Mouse (Mus musculus) midbrain, embryonic 14.5 days (tissue): ENCODE data around the gene Phc2. TPM values are rescaled to one million over a fixed set of nuclear protein-coding genes. Genes with fewer than 3 reads are reported as not detected.

Experiments
- ATAC-seq: fragments of 200-750 bp; cut with Nextera tagmentation; 2 replicates; pipeline ENCODE4 v1.8.0; 2017; ENCODE audit warnings: moderate number of reproducible peaks, moderate library complexity; ENCODE audit not compliant: low FRiP score, low TSS enrichment
- DNase-seq: peaks from one replicate; pipeline ENCODE4 v3.0.0-alpha.2; 2015
- H3K27ac ChIP-seq: fragments of 300-500 bp; sonication (generic); replicated peaks from 2 replicates; pipeline ENCODE4 v1.5.1; 2014; ENCODE audit warnings: mild to moderate bottlenecking, low read depth, low read length, moderate library complexity
- H3K27me3 ChIP-seq: fragments of 300-500 bp; sonication (generic); 2 replicates; pipeline ENCODE4 v1.6.1; 2014; ENCODE audit warnings: low read length, control low read depth, mixed read lengths; ENCODE audit not compliant: control insufficient read depth, insufficient read depth
- H3K36me3 ChIP-seq: fragments of 300-500 bp; sonication (generic); 2 replicates; pipeline ENCODE4 v1.6.1; 2014; ENCODE audit warnings: low read length, control low read depth; ENCODE audit not compliant: control insufficient read depth, insufficient read depth
- H3K4me1 ChIP-seq: fragments of 300-500 bp; sonication (generic); 2 replicates; pipeline ENCODE4 v1.6.1; 2014; ENCODE audit warnings: mild to moderate bottlenecking, antibody characterized with exemption, low read length, control low read depth; ENCODE audit not compliant: control insufficient read depth, insufficient read depth
- H3K4me2 ChIP-seq: fragments of 300-500 bp; sonication (generic); 2 replicates; pipeline ENCODE4 v1.6.1; 2014; ENCODE audit warnings: mild to moderate bottlenecking, low read length, moderate library complexity
- H3K4me3 ChIP-seq: fragments of 300-500 bp; sonication (generic); replicated peaks from 2 replicates; pipeline ENCODE4 v1.5.1; 2014; ENCODE audit warnings: low read depth, low read length
- H3K9ac ChIP-seq: fragments of 300-500 bp; sonication (generic); replicated peaks from 2 replicates; pipeline ENCODE4 v1.6.1; 2014; ENCODE audit warnings: mild to moderate bottlenecking, low read length, moderate library complexity
- H3K9me3 ChIP-seq: fragments of 300-500 bp; sonication (generic); 2 replicates; pipeline ENCODE4 v1.6.1; 2016; ENCODE audit warnings: low read length, control low read depth, mixed read lengths; ENCODE audit not compliant: control insufficient read depth
- WGBS: fragments of 180-500 bp; shearing (Covaris S2); extraction: QIAGEN DNeasy Blood & Tissue Kit; methylation state at CpG from one replicate; pipeline ENCODE4 v1.1.7; 2014; 5-methylcytosine and 5-hydroxymethylcytosine counted together
- polyA plus RNA-seq: library from polyadenylated mRNA; unstranded; fragments of >200 nt; fragmentation: Nextera tagmentation; extraction: Ambion mirVana; gene quantifications from 2 replicates; pipeline ENCODE4 v1.2.1, GENCODE M21; 2014

Gene Phc2
- polyA plus RNA-seq, 1 experiment from 2014 or later = 48.4 TPM

DNA sequence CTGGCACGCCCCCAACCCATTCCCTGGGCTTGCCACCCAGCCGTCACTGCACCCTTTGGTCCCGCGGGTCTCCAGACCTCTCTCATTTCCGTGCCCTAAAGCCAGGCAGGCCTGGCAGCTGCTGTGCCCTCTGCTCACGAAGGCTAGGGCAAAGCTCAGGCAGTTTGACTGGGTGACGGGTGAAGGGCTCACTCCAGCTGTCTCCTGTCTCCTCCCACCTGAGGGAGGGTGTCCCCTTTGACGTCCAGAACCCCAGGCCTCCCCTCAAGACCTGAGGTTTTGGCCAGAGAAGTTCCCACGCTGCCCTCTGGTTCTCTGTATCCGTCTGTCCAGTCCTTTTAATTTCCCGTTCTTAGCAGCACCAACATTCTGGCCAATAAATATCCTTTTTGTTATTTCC is 119.3 kb downstream of the Phc2 start:
- peaks cover 67% of the 10 kb centered on the region for H3K36me3 ChIP-seq
- WGBS = 94% methylated on average over 11 of the region's 11 CpGs

DNA sequence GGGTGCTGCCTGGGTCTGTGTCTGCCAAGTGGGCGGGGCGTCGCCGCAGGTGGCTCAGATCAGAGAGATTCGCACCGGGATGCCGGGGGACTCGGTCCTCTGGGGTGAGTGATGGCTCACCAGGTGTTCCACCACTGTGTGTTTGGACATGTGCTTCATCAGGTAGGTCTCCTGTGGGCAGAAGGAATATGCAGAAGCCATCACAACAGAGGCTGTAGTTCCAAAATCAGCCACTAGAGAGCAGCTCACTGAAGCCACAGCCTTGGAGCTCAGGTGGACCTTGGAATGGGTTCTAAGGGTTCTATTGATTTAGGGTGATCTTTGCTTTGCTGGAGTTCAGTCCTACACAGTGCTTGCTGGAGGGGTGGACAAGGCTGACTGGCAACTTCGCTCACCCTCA is 120.0 kb downstream of the Phc2 start:
- DNase-seq = peak; percentile 70
- no peak for ATAC-seq
- Histone ChIP-seq H3K4me2 (no peak overlapping the region), H3K27me3 (no peaks in the 10 kb centered on the region), H3K9me3 (no peaks in the 10 kb centered on the region), H3K27ac (no peak overlapping the region), H3K4me3 (no peak overlapping the region), H3K4me1 (no peaks in the 10 kb centered on the region), H3K9ac (no peak overlapping the region), H3K36me3 (peaks cover 72% of the 10 kb centered on the region)
- WGBS = 92% methylated on average over 9 of the region's 9 CpGs

More for the DNA sequence above, 119.3 kb downstream of the Phc2 start:
- DNase-seq (no peak), ATAC-seq (no peak)
- no peaks in the 10 kb centered on the region for H3K4me1 ChIP-seq
- H3K4me3 ChIP-seq = no peak overlapping the region
- H3K27me3 ChIP-seq = no peaks in the 10 kb centered on the region
- no peak overlapping the region for H3K9ac ChIP-seq
- no peaks in the 10 kb centered on the region for H3K9me3 ChIP-seq
- no peak overlapping the region for H3K4me2 ChIP-seq
- H3K27ac ChIP-seq = no peak overlapping the region

DNA sequence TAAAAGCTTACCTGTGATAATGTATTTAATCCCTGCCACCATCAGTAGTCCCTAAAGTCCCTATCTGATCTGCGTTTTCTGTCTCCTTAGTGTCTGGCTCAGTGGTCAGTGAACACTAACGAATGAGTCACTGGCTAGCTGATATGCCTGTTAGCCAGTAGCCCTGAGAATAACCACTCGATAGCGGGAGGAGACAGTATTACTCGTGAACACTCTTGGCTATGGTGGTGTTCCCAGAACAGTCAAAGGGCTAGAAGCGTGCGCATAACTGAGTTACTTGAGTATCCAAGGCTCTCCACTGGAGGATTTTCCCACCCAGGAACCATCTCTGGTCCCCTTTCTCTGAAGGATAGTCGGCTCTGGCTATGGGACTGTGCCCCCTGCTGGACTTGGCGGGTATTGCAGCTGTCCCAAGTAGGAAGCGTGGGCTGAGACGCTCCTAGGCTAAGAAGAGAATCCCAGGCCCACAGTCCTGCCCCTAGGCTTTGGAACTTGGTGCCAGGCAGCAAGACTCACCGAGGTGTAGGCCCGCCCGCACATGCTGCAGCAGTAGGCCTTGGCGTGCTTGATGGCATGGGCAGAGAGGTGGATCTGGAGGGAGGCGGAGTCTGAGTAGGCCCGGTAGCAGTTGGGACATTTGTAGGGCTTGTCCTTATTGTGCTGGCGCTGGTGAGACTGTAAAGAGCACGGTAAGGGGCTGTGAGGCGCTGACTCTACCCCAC is 122.2 kb downstream of the Phc2 start:
- H3K36me3 ChIP-seq = peaks cover 93% of the 10 kb centered on the region
- H3K4me1 ChIP-seq = no peaks in the 10 kb centered on the region
- no peaks in the 10 kb centered on the region for H3K27me3 ChIP-seq
- ATAC-seq (peak; percentile 48; the same call in 1 of the 2 replicates), DNase-seq (peak; percentile 89)
- H3K4me2 ChIP-seq = no peak overlapping the region
- H3K9me3 ChIP-seq = no peaks in the 10 kb centered on the region
- H3K27ac ChIP-seq = 0 out of 2 replicates have a peak overlapping the region, but pooled peaks have one; percentile 32
- WGBS = 43% methylated on average over 20 of the region's 20 CpGs
- H3K9ac ChIP-seq = no peak overlapping the region
- H3K4me3 ChIP-seq = no peak overlapping the region

DNA sequence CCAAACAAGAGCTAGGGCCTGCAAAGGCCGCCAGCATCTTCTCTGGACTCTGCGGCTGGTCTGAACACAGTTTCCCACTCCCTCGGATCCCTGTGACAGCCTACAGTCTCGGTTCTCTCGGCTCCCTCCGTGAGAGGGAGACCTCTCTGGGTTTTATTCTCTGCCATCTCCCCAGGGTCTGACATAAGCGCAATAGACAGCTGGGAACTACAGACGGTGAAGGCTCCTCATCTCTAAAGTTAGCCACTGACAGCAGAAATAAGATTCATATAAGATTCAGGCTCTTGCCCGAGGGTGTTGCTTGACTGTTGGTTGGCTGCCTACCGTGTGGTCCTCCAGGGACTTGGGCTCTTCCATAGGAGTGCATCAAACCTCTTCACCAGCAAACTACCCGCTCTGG is 123.1 kb downstream of the Phc2 start:
- DNase-seq (no peak), ATAC-seq (no peak)
- Histone ChIP-seq H3K4me1 (no peaks in the 10 kb centered on the region), H3K27ac (no peak overlapping the region), H3K36me3 (peaks cover 93% of the 10 kb centered on the region), H3K9ac (no peak overlapping the region), H3K4me2 (no peak overlapping the region), H3K27me3 (no peaks in the 10 kb centered on the region), H3K4me3 (no peak overlapping the region), H3K9me3 (no peaks in the 10 kb centered on the region)
- WGBS = 82% methylated on average over 11 of the region's 11 CpGs

DNA sequence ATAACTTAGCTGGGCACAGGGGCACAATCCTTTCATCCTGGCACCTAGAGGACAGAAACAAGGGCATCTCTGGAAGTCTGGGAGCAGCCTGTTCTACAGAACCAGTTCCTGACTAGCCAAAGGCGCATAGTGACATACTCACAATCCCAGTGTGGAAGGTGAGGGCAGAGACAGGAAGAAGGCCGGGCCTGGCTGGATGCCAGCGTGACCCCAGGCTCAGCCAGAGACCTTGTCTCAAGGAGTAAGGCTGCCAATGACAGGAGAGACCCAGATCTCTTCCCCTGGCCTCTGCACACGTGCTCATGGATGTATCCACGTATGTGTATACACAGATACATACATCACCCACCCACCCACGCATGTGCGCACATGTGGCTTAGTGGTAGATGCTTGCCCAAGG is 127.5 kb downstream of the Phc2 start:
- Histone ChIP-seq H3K4me3 (no peak overlapping the region), H3K4me1 (no peaks in the 10 kb centered on the region), H3K27me3 (no peaks in the 10 kb centered on the region), H3K27ac (no peak overlapping the region), H3K9ac (no peak overlapping the region), H3K9me3 (no peaks in the 10 kb centered on the region), H3K4me2 (no peak overlapping the region), H3K36me3 (peaks cover 96% of the 10 kb centered on the region)
- DNase-seq (no peak), ATAC-seq (no peak)
- 93% methylated on average over 7 of the region's 7 CpGs for WGBS

DNA sequence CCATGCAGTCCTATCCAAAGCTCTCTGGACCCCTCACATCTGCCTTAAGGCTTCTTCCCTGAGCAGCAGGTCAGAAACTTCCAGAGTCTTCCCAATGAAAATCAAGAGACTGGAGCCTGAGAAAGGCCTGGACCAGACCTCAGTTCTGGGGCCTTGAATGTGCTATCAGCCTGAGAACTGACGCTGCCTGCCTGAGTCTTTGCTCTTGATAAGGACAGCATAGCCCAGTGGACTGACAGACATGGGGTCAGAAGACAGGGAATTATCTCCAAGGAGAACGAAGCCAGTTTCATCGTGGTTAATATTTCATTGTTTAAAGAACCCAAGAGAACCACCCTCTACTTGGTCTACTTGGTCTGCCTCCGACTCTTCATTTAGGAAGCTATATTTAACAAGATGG is 128.1 kb downstream of the Phc2 start:
- DNase-seq (no peak), ATAC-seq (no peak)
- Histone ChIP-seq H3K27ac (no peak overlapping the region), H3K36me3 (peaks cover 96% of the 10 kb centered on the region), H3K27me3 (no peaks in the 10 kb centered on the region), H3K4me3 (no peak overlapping the region), H3K9ac (no peak overlapping the region), H3K4me2 (no peak overlapping the region), H3K4me1 (no peaks in the 10 kb centered on the region), H3K9me3 (no peaks in the 10 kb centered on the region)
- 81% methylated on average over 4 of the region's 4 CpGs for WGBS

DNA sequence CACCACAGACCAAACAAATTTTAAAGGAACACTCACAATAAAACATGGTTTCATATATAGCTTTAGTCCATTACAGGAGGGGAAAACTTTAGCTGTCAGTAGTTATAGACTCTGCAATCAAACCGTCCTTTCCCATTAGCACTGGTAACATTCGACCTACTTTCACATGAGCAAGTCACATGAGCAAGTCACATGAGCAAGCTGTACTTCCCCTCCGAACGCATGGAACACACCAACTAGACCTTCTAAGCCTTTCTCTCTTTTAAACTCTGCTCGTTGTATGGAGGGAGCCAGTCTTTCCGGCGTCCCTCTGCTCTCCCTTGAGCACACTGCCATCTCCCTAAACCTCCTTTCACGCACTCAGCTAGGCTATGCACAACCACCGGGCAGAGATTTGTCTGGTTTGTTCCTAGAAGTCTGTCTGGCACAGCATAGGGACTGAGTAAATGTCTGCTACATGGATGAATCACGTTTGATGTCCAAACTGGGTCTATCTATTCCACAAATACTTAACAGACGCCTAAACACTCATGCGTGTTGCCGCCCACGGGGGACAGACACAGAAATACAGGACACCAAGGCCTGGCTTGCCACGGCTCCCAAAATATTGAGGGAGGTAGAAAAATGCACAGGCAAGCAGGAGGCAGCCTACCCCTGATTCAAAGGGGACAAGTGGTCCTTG is 130.6 kb downstream of the Phc2 start:
- H3K4me2 ChIP-seq = no peak overlapping the region
- H3K9ac ChIP-seq = no peak overlapping the region
- peaks cover 89% of the 10 kb centered on the region for H3K36me3 ChIP-seq
- no peaks in the 10 kb centered on the region for H3K27me3 ChIP-seq
- H3K4me3 ChIP-seq = no peak overlapping the region
- ATAC-seq (no peak), DNase-seq (no peak)
- H3K9me3 ChIP-seq = no peaks in the 10 kb centered on the region
- WGBS = 91% methylated on average over 15 of the region's 15 CpGs
- H3K4me1 ChIP-seq = no peaks in the 10 kb centered on the region
- H3K27ac ChIP-seq = no peak overlapping the region

DNA sequence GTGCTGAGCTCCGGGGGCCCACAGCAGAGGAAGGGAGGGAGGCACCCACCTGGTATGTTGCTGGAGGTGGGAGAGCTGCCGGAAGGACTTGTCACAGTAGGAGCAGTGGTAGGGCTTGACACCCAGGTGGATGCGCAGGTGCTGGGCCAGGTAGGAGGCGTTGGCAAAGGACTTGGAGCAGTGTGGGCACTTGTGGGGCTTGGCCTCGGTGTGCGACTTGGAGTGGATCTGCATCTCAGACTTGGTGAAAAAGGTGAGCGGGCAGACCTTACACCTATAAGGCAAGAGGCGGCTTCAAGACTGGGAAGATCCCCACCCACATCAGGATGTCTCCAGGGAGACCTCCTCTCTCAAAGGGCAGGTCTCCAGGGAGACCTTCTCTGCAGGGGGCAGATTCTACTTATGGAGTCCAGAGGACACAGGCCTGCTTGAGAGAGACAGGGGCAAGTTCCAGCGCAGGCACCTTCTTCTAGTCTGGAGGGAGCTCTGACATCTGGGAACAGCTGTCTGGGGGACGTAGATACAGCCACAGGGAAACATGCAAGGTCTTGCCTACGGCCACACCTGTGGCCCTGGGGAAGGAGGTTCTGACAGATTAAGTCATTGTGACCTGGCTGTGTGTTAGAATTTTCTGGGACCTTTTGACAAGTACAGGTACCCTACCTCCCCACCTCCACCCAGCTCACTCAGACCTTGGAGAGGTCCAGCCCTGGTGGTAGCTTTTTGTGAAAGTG is 131.6 kb downstream of the Phc2 start:
- DNase-seq (no peak), ATAC-seq (no peak)
- H3K9ac ChIP-seq = no peak overlapping the region
- no peaks in the 10 kb centered on the region for H3K27me3 ChIP-seq
- no peak overlapping the region for H3K4me2 ChIP-seq
- WGBS = 95% methylated on average over 11 of the region's 11 CpGs
- H3K9me3 ChIP-seq = no peaks in the 10 kb centered on the region
- H3K4me3 ChIP-seq = no peak overlapping the region
- H3K4me1 ChIP-seq = no peaks in the 10 kb centered on the region
- no peak overlapping the region for H3K27ac ChIP-seq
- H3K36me3 ChIP-seq = peaks cover 82% of the 10 kb centered on the region
